Mouse (Mus musculus): Measurements from ENCODE around the gene Tert. TPM values are rescaled to one million over a fixed set of nuclear protein-coding genes. Genes with fewer than 3 reads are reported as not detected.

Tert gene
- polyA plus RNA-seq, 1 experiment from 2014 or later: 1.5 TPM

DNA sequence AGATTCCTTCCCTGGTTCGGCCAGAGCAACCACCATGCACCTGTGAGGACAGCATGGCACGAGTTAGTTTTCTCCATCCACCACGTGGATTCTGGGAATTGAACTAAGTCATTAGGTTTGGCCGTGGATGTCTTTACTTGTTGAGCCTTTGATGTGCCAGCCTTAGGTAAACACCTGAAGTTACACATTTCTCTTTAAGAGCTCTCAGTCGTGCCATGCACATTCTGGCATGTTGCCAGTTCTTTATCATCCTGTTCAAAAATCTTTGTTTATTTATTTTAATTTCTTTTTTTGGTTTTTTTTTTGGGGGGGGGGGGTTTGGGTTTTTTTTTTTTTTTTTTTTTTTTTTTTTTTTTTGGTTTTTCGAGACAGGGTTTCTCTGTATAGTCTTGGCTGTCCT lies 11.1 kb downstream of the Tert start:
- Histone ChIP-seq H3K9ac (ENCODE audit: low read length) (no peak overlapping the region), H3K4me1 (ENCODE audit: control insufficient read depth in 2 of 2, insufficient read depth in 2 of 2, low read length in 2 of 2) (no peaks in the 10 kb centered on the region), H3K27ac (replicated peaks in 1 of 2; ENCODE audit: control insufficient read depth in 1 of 2, insufficient read depth in 1 of 2, low read depth in 2 of 2, low read length in 2 of 2) (no peak overlapping the region), H3K27me3 (ENCODE audit: control insufficient read depth, insufficient read depth, low read length) (no peaks in the 10 kb centered on the region), H3K4me3 (ENCODE audit: control insufficient read depth in 1 of 2, insufficient read depth in 1 of 2, low read depth in 1 of 2, low read length in 2 of 2) (no peak overlapping the region), H3K4me2 (ENCODE audit: low read length) (no peak overlapping the region), H3K36me3 (ENCODE audit: control insufficient read depth, insufficient read depth, low read length) (0 out of 2 replicates have a peak, but pooled peaks cover 7% of the 10 kb centered on the region), H3K9me3 (ENCODE audit: control insufficient read depth, low read length) (no peaks in the 10 kb centered on the region)
- WGBS: 74% methylated on average over 5 of the region's 6 CpGs
- no peak for ATAC-seq (ENCODE audit: insufficient number of reproducible peaks, insufficient read depth, low FRiP score, low read depth)

DNA sequence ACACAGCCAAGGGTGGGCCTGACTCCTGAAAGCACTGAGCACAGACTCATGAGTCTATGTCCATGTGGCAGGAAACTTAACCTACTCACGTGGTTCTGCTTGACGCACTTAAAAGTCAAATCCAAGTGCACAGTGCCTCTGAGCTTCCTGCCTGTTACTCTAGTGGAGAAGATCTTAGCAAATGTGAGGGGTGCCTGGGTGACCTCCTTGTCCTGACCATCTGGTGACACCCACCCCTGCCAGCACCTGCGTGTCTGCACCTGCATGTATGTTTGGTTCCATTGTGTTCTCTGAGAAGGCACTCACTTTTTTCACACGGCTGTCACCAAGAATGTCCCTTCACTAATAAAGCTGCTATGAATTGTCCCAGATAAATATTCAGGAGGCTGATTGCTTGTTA lies 14.6 kb downstream of the Tert start:
- H3K4me3 ChIP-seq (ENCODE audit: control insufficient read depth in 1 of 2, insufficient read depth in 1 of 2, low read depth in 1 of 2, low read length in 2 of 2): no peak overlapping the region
- H3K4me2 ChIP-seq (ENCODE audit: low read length): no peak overlapping the region
- no peaks in the 10 kb centered on the region for H3K27me3 ChIP-seq (ENCODE audit: control insufficient read depth, insufficient read depth, low read length)
- no peak overlapping the region for H3K27ac ChIP-seq (replicated peaks in 1 of 2; ENCODE audit: control insufficient read depth in 1 of 2, insufficient read depth in 1 of 2, low read depth in 2 of 2, low read length in 2 of 2)
- ATAC-seq (ENCODE audit: insufficient number of reproducible peaks, insufficient read depth, low FRiP score, low read depth): no peak
- H3K9ac ChIP-seq (ENCODE audit: low read length): no peak overlapping the region
- H3K9me3 ChIP-seq (ENCODE audit: control insufficient read depth, low read length): no peaks in the 10 kb centered on the region
- 78% methylated on average over 4 of the region's 4 CpGs for WGBS
- 0 out of 2 replicates have a peak, but pooled peaks cover 8% of the 10 kb centered on the region for H3K36me3 ChIP-seq (ENCODE audit: control insufficient read depth, insufficient read depth, low read length)
- no peaks in the 10 kb centered on the region for H3K4me1 ChIP-seq (ENCODE audit: control insufficient read depth in 2 of 2, insufficient read depth in 2 of 2, low read length in 2 of 2)

DNA sequence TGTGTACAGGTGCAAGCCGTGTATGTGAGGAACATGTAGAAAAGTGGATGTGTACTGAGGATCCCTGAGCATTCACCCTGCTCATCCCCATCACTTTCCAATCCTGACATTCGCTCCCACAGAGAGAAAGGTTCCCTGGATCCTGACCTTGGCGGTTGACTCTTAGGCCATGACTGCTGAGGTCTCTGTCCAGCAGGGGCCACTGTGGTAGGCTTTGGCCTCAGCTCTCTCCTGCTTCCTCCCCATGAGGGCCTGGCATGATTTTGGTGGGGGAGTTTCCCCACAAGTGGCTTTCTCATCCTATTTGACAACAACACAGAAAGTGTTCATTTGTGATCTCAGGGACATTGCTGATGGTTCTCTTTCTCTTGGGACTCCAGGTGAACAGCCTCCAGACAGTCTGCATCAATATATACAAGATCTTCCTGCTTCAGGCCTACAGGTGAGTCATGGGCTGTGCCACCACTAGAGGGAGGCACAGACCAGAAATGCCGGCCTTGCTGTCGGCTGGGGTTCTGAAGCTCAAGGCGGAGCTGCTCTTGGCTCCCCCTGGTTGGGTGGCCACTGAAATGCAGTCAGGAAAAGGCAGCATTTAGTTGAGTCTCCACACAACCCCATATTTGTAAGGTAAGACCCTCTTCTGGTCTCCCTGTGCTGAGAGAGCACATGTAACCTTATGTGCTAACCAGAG lies 19.8 kb downstream of the Tert start:
- Histone ChIP-seq H3K9ac (ENCODE audit: low read length) (no peak overlapping the region), H3K4me1 (ENCODE audit: control insufficient read depth in 2 of 2, insufficient read depth in 2 of 2, low read length in 2 of 2) (no peaks in the 10 kb centered on the region), H3K4me3 (ENCODE audit: control insufficient read depth in 1 of 2, insufficient read depth in 1 of 2, low read depth in 1 of 2, low read length in 2 of 2) (no peak overlapping the region), H3K27ac (replicated peaks in 1 of 2; ENCODE audit: control insufficient read depth in 1 of 2, insufficient read depth in 1 of 2, low read depth in 2 of 2, low read length in 2 of 2) (no peak overlapping the region), H3K27me3 (ENCODE audit: control insufficient read depth, insufficient read depth, low read length) (no peaks in the 10 kb centered on the region), H3K4me2 (ENCODE audit: low read length) (no peak overlapping the region), H3K9me3 (ENCODE audit: control insufficient read depth, low read length) (no peaks in the 10 kb centered on the region), H3K36me3 (ENCODE audit: control insufficient read depth, insufficient read depth, low read length) (0 out of 2 replicates have a peak, but pooled peaks cover 8% of the 10 kb centered on the region)
- WGBS: 31% methylated on average over 6 of the region's 6 CpGs
- no peak for ATAC-seq (ENCODE audit: insufficient number of reproducible peaks, insufficient read depth, low FRiP score, low read depth)

DNA sequence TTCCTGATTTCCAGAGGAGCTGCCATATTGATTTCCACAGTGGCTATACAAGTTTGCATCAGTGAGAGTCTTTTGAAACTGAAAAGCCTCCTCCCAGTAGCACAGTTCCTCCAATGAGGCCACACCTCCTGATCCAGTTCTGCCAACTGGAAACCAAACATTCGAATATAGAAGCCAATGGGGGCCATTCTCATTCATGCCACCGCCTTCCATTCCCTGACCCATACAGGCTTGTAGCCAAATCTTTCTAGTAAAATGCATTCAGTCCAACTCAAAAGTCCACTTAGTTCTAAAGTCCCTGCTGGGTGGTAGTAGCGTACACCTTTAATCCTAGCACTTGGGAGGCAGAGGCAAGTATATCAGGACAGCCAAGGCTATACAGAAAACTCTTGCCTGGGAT lies 26.6 kb downstream of the Tert start:
- Histone ChIP-seq H3K36me3 (ENCODE audit: control insufficient read depth, insufficient read depth, low read length) (no peaks in the 10 kb centered on the region), H3K9me3 (ENCODE audit: control insufficient read depth, low read length) (no peaks in the 10 kb centered on the region), H3K4me2 (ENCODE audit: low read length) (no peak overlapping the region), H3K27me3 (ENCODE audit: control insufficient read depth, insufficient read depth, low read length) (no peaks in the 10 kb centered on the region), H3K27ac (replicated peaks in 1 of 2; ENCODE audit: control insufficient read depth in 1 of 2, insufficient read depth in 1 of 2, low read depth in 2 of 2, low read length in 2 of 2) (no peak overlapping the region), H3K4me1 (ENCODE audit: control insufficient read depth in 2 of 2, insufficient read depth in 2 of 2, low read length in 2 of 2) (no peaks in the 10 kb centered on the region), H3K4me3 (ENCODE audit: control insufficient read depth in 1 of 2, insufficient read depth in 1 of 2, low read depth in 1 of 2, low read length in 2 of 2) (no peak overlapping the region), H3K9ac (ENCODE audit: low read length) (no peak overlapping the region)
- 76% methylated on average over 3 of the region's 3 CpGs for WGBS
- no peak for ATAC-seq (ENCODE audit: insufficient number of reproducible peaks, insufficient read depth, low FRiP score, low read depth)

DNA sequence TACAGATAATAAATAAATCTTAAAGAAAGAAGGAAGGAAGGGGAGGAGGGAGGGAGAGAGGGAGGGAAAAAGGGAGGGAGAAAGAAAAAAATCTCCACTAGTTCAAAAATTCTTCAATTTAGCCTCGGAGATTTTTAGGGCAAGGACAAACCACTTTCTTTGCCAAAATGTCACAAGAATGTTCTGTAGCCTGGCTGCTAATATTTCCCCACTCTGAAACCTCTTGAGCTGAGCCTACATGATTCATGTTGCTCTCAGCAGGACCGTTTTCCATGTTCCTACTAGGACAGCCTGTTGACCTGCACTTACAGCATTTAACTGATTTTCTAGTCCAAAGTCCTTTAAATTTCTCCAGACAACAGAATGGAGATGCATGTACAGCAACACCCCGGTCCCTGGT lies 28.3 kb downstream of the Tert start:
- Histone ChIP-seq H3K36me3 (ENCODE audit: control insufficient read depth, insufficient read depth, low read length) (no peaks in the 10 kb centered on the region), H3K4me1 (ENCODE audit: control insufficient read depth in 2 of 2, insufficient read depth in 2 of 2, low read length in 2 of 2) (no peaks in the 10 kb centered on the region), H3K9ac (ENCODE audit: low read length) (no peak overlapping the region), H3K27me3 (ENCODE audit: control insufficient read depth, insufficient read depth, low read length) (no peaks in the 10 kb centered on the region), H3K4me2 (ENCODE audit: low read length) (no peak overlapping the region), H3K27ac (replicated peaks in 1 of 2; ENCODE audit: control insufficient read depth in 1 of 2, insufficient read depth in 1 of 2, low read depth in 2 of 2, low read length in 2 of 2) (no peak overlapping the region), H3K4me3 (ENCODE audit: control insufficient read depth in 1 of 2, insufficient read depth in 1 of 2, low read depth in 1 of 2, low read length in 2 of 2) (no peak overlapping the region), H3K9me3 (ENCODE audit: control insufficient read depth, low read length) (no peaks in the 10 kb centered on the region)
- ATAC-seq (ENCODE audit: insufficient number of reproducible peaks, insufficient read depth, low FRiP score, low read depth): no peak
- WGBS: 67% methylated on average over 3 of the region's 3 CpGs

DNA sequence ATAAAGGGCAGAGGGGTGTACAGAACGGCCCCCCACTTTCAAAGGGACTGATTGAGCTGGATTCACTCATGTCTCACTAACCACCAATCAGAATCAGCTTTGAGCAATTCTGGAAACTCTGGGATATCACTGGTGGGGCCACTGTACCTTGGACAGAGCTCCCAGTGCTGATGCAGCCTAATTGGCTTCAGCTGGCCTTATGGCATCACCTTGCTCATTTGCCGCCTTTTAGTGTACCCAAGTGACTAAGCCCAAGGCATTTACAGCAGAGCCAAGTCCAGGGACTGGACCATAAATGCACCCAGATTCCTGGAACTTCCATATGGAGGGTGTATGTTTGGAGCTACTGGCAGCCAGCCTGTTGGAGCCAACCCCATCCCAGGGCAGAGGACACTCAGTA lies 32.2 kb downstream of the Tert start:
- no peak for ATAC-seq (ENCODE audit: insufficient number of reproducible peaks, insufficient read depth, low FRiP score, low read depth)
- no peak overlapping the region for H3K9ac ChIP-seq (ENCODE audit: low read length)
- WGBS: 30% methylated on average over 2 of the region's 2 CpGs
- H3K4me1 ChIP-seq (ENCODE audit: control insufficient read depth in 2 of 2, insufficient read depth in 2 of 2, low read length in 2 of 2): no peaks in the 10 kb centered on the region
- H3K4me3 ChIP-seq (ENCODE audit: control insufficient read depth in 1 of 2, insufficient read depth in 1 of 2, low read depth in 1 of 2, low read length in 2 of 2): no peak overlapping the region
- H3K9me3 ChIP-seq (ENCODE audit: control insufficient read depth, low read length): no peaks in the 10 kb centered on the region
- no peaks in the 10 kb centered on the region for H3K36me3 ChIP-seq (ENCODE audit: control insufficient read depth, insufficient read depth, low read length)
- H3K27me3 ChIP-seq (ENCODE audit: control insufficient read depth, insufficient read depth, low read length): no peaks in the 10 kb centered on the region
- H3K4me2 ChIP-seq (ENCODE audit: low read length): no peak overlapping the region
- no peak overlapping the region for H3K27ac ChIP-seq (replicated peaks in 1 of 2; ENCODE audit: control insufficient read depth in 1 of 2, insufficient read depth in 1 of 2, low read depth in 2 of 2, low read length in 2 of 2)

DNA sequence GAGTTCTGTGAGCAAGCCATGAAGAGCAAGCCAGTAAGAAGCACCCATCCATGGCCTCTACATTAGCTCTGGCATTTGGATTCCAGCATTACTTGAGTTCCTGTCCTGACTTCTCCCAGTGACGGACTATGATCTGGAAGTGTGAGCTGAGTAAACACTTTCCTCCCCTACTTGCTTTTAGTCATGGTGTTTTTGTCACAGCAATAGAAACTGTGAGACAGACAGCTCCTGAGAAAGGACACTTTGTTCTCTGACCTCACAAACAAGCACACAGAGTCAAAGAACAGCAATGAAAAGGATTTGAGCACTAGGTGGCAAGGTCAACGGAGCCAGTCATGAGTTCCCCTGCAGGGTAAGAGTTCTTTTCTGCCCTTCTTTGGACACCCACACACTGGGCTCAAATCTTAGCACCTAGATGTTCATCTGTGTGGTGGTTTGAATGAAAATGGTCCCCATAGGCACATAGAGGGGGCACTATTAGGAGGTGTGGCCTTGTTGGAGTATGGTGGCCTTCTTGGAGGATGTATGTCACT lies 33.5 kb downstream of the Tert start:
- WGBS: 71% methylated on average over 2 of the region's 2 CpGs
- H3K9ac ChIP-seq (ENCODE audit: low read length): no peak overlapping the region
- H3K27me3 ChIP-seq (ENCODE audit: control insufficient read depth, insufficient read depth, low read length): no peaks in the 10 kb centered on the region
- ATAC-seq (ENCODE audit: insufficient number of reproducible peaks, insufficient read depth, low FRiP score, low read depth): no peak
- H3K4me3 ChIP-seq (ENCODE audit: control insufficient read depth in 1 of 2, insufficient read depth in 1 of 2, low read depth in 1 of 2, low read length in 2 of 2): no peak overlapping the region
- H3K36me3 ChIP-seq (ENCODE audit: control insufficient read depth, insufficient read depth, low read length): no peaks in the 10 kb centered on the region
- no peak overlapping the region for H3K27ac ChIP-seq (replicated peaks in 1 of 2; ENCODE audit: control insufficient read depth in 1 of 2, insufficient read depth in 1 of 2, low read depth in 2 of 2, low read length in 2 of 2)
- H3K4me1 ChIP-seq (ENCODE audit: control insufficient read depth in 2 of 2, insufficient read depth in 2 of 2, low read length in 2 of 2): no peaks in the 10 kb centered on the region
- no peaks in the 10 kb centered on the region for H3K9me3 ChIP-seq (ENCODE audit: control insufficient read depth, low read length)
- no peak overlapping the region for H3K4me2 ChIP-seq (ENCODE audit: low read length)

DNA sequence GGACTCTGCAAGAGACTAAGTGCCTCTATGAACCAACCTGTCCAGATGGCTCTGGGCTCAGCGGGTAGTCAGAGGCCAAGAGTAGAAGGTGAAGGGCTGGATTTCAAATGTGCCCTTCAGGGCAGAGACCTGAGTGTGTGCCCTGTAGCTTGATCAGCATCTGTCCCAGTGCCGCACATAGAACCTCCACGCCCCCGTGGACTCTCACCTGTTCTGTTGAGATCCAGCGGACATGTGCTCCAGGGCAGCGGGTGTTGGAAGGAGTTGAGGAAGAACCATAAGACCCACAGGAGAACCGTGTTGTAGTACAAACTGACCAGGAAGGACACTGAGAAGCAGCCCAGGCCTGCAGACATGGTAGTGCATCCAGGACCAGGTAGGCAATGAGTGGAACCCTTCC lies 48.5 kb downstream of the Tert start:
- ATAC-seq (ENCODE audit: insufficient number of reproducible peaks, insufficient read depth, low FRiP score, low read depth): no peak
- no peak overlapping the region for H3K9ac ChIP-seq (ENCODE audit: low read length)
- WGBS: 86% methylated on average over 7 of the region's 7 CpGs

More for the DNA sequence above, 48.5 kb downstream of the Tert start:
- H3K36me3 ChIP-seq (ENCODE audit: control insufficient read depth, insufficient read depth, low read length): no peaks in the 10 kb centered on the region
- no peak overlapping the region for H3K27ac ChIP-seq (replicated peaks in 1 of 2; ENCODE audit: control insufficient read depth in 1 of 2, insufficient read depth in 1 of 2, low read depth in 2 of 2, low read length in 2 of 2)
- no peaks in the 10 kb centered on the region for H3K9me3 ChIP-seq (ENCODE audit: control insufficient read depth, low read length)
- H3K4me1 ChIP-seq (ENCODE audit: control insufficient read depth in 2 of 2, insufficient read depth in 2 of 2, low read length in 2 of 2): no peaks in the 10 kb centered on the region
- H3K27me3 ChIP-seq (ENCODE audit: control insufficient read depth, insufficient read depth, low read length): no peaks in the 10 kb centered on the region
- no peak overlapping the region for H3K4me2 ChIP-seq (ENCODE audit: low read length)
- no peak overlapping the region for H3K4me3 ChIP-seq (ENCODE audit: control insufficient read depth in 1 of 2, insufficient read depth in 1 of 2, low read depth in 1 of 2, low read length in 2 of 2)
